Mouse (Mus musculus): ENCODE data around the gene Kpna6.
A peak's percentile ranks its signal among the peaks of the same experiment; 100 is the strongest.
"Not testable (repeated sequence)": the region's sequence is repeated elsewhere in the genome, so short reads cannot be mapped to it uniquely, and the experiment has no call there.

Kpna6 gene

GRCm38 (mm10) chr4:129672083-129672877 is at the start of gene Kpna6:
Gene Kpna6 (minus strand): TSS chr4:129672767.
- DNase-seq = peak; percentile 92 to 93

DNA sequence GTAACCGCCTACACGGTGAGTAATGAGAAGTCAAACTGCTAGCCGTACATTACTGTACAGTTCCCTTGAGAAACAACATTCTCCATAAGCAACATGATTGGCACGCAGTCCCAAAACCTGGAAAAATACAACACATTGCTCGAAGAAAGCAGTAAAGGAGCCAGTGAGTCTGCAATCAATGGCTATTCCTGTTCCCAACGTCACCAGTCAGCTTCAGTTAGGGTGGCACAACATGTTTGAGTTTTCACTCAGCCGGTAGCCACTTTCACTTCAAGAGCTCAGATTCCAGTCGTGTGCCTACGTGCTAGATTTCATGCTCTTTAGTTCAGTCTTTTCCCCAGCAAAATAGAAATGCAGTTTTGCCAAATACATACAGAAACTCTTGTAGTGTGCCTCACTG is 43.7 kb upstream of the Kpna6 start:
- DNase-seq = no peak

DNA sequence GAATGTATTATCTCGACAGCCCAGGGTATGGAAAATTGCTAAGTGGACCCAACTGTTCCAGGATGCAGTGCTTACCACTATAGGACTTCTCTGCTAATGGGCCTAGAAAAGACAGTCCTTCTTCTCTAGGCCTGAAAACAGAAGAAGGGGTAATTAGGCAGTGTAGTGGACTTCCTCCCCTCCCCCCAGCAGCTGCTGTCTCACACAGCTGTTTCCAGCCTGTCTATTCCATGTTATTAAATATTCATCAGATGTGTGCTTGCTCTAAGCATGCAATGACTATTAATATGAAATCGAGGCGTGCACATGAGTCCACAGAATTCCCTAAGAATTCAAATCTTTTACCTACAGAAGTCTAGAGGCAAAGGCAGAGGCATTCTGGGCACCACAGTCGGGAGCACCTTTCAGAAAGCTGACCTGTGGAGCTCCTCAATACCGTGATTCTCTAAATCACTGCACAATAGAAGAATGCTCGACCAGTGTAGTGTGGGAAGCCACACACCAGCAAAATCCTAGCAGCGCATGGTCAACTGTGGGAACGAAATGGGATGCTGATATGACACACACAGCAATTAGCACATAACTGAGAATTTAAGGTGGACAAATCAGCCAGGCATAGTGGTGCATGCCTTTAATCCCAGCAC is 37.0 kb upstream of the Kpna6 start:
- peak; percentile 27 to 69 for DNase-seq

DNA sequence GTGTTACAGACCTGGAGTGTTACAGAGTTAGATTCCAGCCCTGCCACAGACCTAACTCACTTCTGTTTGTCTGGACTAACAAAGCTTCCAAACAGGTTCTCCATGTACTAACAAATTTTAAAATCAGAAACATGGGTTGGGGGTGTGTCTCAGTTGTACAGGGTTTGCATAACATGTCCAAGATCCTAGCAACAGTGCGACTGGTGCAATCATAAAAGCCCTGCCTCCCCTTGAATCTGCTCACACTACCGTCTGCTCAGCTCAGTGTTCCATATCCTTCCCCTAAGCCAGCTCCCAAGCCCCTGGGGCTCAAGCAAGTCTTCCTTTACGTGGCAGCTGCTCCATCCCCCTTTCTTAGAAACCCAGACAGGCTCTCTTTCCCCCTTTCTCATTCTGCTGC is 34.2 kb upstream of the Kpna6 start:
- DNase-seq = no peak

DNA sequence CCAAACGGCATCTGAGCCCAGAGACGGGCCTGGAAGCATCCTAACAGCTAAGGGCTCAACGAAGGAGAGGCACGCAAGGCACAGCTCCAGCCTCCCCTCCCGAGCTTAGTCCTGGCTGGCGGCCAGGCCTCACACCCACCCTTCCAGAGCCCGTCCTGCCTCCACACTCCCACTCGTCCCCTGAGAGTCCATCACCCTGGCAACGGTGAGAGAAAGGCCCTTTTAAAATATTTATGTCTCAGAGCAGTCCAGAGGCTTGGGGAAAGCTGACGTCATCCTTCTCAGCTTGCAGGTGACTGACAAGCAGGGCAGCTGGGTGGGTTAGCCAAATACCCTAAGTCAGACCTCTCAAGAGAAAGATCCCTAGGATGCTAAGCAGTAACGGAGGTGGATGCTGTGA is 29.9 kb upstream of the Kpna6 start:
- peak; percentile 66 to 86 for DNase-seq

- peak; percentile 52 to 91 for DNase-seq
Measured at GRCm38 (mm10) chr4:129701503-129702377, 29.2 kb upstream of the Kpna6 start.

GRCm38 (mm10) chr4:129700661-129701060 is 28.1 kb upstream of the Kpna6 start:
- not testable (repeated sequence) for DNase-seq

- no peak for DNase-seq
Measured at GRCm38 (mm10) chr4:129700216-129700615, 27.6 kb upstream of the Kpna6 start.

DNA sequence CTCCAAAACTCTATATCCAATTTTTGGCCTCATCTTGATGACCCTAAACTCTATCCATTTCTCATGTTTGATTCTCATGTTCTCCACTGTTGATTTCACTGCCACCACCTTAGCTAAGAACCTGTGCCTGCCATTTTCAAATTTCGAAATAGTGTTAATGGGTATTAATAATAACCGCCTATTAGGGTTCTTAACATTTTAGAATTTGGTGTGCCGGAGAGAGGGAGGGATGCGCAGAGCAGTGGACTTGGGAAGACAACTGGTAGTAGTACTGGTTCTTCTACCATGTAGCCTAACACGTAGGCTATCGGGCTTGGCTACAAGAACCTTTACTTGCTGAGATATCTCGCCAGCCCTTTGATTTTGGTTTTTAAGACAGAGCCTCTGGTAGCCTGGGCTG is 24.6 kb upstream of the Kpna6 start:
- DNase-seq = no peak

DNA sequence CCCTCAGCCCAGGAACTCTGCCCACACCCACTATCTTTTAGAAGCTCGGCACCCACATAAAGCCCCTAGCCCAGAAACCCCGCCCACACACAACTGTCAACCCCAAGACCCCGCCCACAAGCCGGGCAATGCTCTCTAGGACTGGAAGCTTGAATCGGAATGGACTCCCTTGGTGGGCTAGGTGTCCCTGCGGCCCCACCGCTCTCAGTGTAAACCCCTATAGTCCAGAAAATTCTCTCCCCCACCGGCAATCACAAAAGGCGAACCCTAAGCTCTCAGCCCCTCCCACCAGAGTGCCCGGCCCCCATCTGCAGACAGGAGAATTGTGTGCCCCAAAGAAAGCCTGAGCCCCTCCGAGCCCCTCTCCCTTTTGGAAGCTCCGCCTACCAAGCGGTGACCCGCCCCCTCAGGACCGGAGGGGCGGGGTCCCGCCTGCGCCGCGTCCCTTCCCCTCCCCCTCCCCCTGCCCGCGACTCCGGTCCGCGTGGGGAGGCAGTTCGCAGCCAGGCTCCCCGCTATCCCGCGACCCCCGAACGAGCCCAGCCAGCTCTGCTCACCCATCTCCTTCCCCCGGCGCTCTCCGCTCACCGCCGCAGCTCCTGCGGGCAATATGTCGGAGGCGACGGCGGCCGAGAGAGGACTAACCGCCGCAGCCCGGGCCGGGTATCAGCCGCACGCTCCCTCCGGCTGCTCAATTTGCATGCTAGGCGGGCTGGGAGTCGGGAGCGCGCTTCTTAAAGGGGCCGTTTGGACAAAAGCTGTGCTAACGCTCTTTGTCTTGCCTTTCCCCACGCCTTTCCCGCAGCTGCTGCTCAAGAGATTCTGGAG is 23.8 kb upstream of the Kpna6 start, which contains the start of gene Tmem39b:
Gene Tmem39b, minus strand, starts transcription at position 681 of the 828 bp plus-strand sequence.
- DNase-seq = peak; percentile 92 to 95

- DNase-seq = no peak
Measured at GRCm38 (mm10) chr4:129695815-129696157, 23.2 kb upstream of the Kpna6 start.

DNA sequence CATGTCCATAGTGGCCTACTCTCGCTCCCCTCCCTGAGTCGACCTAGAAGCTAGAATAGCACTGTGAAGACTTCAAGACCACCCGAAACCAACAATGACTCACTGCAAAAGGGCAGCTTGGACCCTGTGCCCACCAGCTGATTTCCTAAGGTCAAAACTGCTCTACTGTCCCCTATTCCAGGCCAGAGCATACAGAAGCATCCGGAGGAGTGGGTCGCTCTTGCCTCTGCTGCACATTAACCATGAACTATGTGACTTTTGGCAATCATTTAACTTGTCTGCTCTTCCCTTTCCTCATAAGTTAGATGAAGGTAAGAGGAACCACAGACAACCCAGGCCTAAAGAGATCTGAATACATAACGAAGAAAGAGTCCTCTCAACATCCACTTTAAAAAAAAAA is 12.0 kb upstream of the Kpna6 start:
- no peak for DNase-seq

- DNase-seq = no peak
Measured at GRCm38 (mm10) chr4:129683901-129684493, 11.4 kb upstream of the Kpna6 start.

DNA sequence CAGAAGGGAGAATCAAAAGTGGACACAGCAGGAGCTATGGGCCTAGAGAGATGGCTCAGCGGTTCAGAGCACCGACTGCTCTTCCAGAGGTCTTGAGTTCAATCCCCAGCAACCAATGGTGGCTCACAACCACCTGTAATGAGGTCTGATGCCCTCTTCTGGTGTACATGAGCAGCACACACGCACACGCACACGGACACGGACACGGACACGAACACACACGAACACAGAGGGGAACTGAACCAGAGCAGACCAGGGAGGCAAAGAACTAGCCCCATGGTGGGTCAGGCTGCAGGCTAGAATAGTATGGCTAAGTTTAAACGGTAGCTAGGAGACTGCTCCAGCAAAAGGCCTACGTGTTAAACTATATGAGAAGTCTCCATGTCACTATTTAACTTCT is 9.3 kb upstream of the Kpna6 start:
- no peak for DNase-seq

- no peak for DNase-seq
Measured at GRCm38 (mm10) chr4:129672878-129673449, 397 bp upstream of the Kpna6 start.

DNA sequence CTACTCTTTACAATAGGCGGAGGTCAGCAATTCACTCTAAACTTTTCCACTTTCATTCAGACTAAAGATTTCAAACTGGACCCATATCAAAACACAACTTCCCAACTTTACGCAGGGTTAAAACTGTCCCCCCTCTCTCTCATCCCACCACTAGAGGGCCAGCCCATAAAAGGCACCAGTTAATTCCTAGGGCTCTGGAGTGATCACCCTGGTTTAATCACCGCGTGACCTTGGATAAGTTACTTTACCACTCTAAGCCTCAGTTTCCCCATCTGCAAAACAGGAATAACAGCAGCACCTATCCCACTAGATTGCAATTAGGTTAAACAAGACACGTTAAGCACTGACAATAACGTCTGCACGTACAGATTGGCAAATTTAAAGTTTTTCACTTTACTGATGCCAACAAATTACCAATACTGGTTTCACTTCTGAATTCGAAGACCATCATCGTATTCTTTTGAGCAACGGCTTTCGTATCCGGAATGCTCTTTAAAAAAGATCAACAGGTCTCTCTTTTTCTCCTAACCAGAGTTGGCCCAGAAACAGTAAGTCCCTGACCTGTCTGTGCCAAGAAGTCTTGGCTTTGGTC is 980 bp downstream of the Kpna6 start:
- DNase-seq = peak; percentile 41 to 67

DNA sequence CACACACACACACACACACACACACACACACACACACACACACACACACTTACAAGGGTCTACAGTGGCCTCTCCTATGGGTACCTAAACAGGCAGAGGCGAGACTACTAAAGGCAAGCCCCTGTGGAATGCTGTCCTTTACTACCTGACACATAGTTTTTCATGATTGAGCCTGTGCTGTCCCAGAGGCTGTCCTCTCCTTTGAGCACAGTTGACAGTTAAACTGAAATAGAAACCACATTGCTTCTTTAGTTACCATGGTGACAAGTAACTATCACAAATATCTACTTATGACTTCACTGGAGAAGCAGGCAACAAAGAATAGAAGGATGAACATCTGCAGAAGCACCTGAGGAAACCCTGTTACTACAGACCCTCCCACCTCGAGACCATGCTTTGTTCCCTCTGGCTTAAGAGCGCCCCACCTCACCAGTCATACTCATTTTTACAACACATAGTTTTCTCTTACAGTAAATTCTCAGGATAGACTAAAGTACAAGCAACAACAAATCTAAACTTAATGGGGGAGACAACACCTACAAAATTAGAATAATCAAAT is 10.2 kb downstream of the Kpna6 start:
- no peak for DNase-seq

- no peak for DNase-seq
Measured at GRCm38 (mm10) chr4:129661584-129661983, 11.0 kb downstream of the Kpna6 start.

DNA sequence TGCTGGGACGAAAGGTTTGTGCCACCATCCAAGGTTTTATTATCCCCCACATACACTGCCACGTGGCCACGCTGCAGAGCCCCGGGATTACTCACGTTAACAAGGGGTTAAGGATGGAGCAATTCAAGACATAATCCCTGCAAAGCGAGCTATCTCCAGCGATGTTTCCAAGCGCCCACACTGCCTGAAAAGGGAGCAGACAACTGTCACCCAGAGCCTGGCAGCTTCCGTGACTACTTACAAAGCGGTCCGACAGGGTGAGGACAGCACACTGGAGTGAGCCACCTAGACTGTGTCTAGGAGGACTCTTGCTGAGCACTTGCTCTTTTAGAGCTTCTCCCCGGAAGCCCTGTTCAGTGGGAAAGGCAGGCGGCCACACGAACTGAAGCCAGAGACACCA is 17.8 kb downstream of the Kpna6 start:
- DNase-seq = no peak

- no peak for DNase-seq
Measured at GRCm38 (mm10) chr4:129650359-129650758, 22.2 kb downstream of the Kpna6 start.

- no peak for DNase-seq
Measured at GRCm38 (mm10) chr4:129648656-129649055, 23.9 kb downstream of the Kpna6 start.
